Mouse (Mus musculus): ENCODE data around the gene Arl2bp.

The Arl2bp gene

GRCm38 (mm10) chr8:94666456-94667308 is at the start of gene Arl2bp:
TSS of gene Arl2bp (plus strand) at chr8:94666600.
- DNase-seq (ENCODE audit: low spot score): peak; percentile 82

- no peak for DNase-seq (ENCODE audit: low spot score)
Measured at GRCm38 (mm10) chr8:94624885-94625284, 41.5 kb upstream of the Arl2bp start.

DNA sequence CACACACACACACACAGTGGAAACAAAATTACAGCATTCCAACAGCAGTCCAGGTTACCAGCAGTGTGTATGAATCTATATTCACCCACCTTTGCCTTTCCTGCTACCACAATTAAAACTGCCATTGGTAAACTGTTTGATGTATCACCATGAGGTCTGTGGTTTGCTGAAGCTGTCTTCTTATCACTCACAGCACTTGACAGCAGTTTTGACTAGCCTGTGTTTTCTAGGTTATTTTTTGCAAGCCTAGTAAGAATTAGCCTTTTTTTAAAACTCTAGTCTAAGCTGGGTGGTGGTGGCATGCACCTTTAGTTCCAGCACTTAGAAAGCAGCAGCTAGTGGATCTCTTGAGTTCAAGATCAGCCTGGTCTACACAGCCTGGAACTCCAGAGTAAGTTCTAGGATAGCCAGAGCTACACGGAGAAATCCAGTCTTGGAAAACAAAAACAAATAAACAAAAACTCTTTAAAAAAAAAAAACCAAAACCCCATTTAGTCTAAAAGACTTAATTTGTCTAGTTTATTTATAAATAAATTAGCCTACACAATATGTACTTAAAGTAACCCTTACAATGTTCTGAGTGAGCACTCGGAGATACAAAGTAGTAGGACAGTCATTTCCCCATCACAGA is 32.7 kb upstream of the Arl2bp start:
- DNase-seq (ENCODE audit: low spot score): no peak

DNA sequence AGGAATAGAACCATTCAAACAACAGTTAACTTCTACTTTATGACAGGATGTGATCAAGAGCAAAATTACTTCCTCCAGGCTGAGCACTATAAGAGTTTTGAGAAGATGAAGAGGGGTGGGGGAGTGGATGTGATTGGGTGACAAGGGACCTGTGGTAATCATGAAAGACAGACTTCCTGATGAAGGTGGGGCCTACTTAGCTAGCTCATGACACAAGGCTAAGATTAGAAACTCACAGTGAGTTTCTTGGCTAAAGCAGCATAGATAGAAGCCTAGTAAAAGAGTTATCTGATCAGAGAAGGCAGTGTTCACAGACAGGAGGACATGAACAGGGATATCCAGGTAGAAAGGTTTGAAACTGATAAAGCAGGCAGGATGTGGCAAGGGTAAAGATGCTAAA is 32.2 kb upstream of the Arl2bp start:
- DNase-seq (ENCODE audit: low spot score): no peak

DNA sequence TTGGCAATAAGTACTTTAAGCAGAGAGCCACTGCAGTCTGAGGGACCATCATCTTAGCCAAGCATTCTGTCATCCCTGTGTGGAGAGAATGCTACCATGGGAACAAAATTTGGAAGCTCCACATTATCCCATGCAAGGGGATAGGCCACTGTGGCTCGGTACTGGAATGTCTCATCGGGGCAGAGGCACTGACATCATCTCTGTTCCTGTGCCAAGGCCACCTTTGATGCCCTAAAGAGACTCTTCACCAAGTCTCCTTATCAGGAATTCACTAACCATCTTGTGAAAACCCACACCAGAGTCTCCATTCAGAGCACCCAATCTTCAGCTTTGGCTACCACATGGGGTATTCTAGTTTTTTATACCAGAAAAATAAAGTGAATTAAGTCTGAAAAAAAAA is 25.2 kb upstream of the Arl2bp start:
- DNase-seq (ENCODE audit: low spot score): no peak

DNA sequence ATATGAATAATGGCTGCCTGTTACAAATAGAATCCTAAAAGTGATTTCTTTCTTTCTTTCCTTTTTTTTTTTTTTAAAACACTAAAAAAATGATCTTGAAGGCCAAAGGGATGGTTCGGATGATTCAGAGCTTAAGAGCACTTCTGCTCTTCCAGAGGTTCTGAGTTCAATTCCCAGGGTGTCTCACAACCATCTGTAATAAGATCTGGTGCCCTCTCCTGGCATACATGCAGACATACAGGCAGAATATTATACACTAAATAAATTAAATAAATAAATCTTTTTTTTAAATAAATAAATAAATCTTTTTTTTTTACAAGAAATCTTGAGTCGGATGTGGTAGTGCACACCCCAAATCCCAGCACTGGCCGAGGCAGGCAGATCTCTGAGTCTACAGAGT is 24.5 kb upstream of the Arl2bp start:
- no peak for DNase-seq (ENCODE audit: low spot score)

GRCm38 (mm10) chr8:94645202-94645601 is 21.2 kb upstream of the Arl2bp start:
- no peak for DNase-seq (ENCODE audit: low spot score)

- no peak for DNase-seq (ENCODE audit: low spot score)
Measured at GRCm38 (mm10) chr8:94646165-94646564, 20.2 kb upstream of the Arl2bp start.

DNA sequence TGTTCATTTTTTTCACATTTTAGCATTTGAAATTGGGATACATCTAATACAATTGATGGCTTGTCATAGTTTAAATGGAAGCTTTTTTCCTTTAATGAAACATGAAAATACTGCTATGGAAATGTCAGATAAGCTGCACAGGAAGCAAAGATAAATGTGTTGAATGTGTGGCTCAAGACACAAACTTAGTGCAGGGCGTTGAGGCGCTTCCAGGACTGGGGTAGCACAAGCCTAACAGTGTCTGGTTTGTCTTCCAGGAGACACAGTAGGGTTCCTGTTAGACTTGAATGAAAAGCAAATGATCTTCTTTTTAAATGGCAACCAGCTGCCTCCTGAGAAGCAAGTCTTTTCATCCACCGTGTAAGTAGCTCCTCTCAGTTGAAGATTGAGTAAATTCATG is 16.9 kb upstream of the Arl2bp start:
- DNase-seq (ENCODE audit: low spot score): no peak

DNA sequence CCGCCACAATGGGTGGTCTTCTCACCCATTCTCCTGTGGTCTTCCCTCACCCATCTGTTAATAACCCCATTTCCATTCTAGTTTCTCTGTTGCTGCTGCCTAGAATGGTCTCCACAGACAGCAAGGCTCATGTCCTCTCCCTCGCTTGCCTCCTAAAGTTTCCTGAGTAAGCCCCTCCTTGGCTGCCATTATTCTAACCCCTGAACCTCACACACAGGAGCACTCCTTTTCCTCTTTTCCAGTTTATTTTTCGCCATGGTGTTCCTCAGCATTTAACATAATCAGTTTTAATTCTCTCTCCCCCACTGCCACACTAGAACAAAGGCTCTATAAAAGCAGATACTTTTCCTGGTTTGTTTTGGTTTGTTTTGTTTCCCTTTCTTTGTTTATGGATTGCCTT is 13.4 kb upstream of the Arl2bp start:
- no peak for DNase-seq (ENCODE audit: low spot score)

GRCm38 (mm10) chr8:94654994-94655393 is 11.4 kb upstream of the Arl2bp start:
- DNase-seq (ENCODE audit: low spot score): no peak

DNA sequence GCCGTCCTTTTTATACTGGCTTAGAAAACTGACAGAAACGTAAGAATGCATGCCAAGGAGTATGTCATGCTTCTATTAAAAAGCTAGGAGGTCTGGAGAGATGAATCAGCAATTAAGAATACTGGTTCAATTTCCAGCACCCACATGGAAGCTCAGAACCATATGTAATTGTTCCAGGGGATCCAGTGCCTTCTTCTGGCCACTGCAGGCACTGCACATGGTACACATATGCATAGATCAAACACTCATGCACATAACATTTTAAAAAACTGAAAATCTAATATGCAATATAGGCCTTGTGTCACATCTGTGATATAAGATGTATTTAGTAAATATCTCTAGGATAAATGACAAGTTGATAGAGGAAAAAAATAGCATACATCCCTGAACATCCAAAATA is 8.4 kb upstream of the Arl2bp start:
- no peak for DNase-seq (ENCODE audit: low spot score)

DNA sequence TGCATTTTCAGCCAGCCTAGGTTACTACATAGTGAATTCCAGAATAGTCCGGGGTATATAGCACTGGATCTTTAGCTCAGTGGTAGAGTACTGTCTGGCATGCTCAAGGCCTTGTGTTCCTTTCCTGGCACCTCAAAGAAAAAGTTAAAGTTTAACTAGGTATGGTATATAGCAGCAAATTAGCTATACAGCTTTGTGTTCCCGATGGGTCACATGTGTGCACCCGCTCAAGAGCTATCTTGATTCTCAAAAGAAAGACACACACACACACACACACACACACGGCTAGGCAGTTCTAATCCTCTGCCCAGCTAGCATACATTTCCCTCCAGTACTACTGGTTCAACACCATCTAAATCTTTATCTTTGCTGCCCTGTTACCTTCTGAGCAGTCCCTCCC is 6.0 kb upstream of the Arl2bp start:
- DNase-seq (ENCODE audit: low spot score): no peak

DNA sequence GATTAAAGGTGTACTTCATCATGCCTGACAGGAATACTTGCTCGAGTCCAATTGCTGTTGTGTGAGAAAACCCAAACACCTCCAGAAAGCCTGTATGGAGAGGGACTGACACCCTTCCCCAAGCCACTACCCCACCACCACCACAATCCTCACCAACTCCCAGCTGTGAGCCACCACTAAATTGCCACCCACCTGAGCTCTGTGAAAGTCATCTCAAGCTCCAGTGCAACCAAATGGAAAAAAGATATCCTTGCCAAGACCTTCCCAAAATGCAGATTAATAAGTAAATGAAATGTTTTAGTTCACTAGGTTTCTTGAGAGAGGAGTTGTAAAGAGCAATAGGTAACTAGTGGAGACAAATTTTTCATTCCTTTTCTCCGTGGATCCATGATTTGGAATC is 1.7 kb upstream of the Arl2bp start:
- no peak for DNase-seq (ENCODE audit: low spot score)

GRCm38 (mm10) chr8:94674384-94674783 is 8.0 kb downstream of the Arl2bp start:
- DNase-seq (ENCODE audit: low spot score): no peak

DNA sequence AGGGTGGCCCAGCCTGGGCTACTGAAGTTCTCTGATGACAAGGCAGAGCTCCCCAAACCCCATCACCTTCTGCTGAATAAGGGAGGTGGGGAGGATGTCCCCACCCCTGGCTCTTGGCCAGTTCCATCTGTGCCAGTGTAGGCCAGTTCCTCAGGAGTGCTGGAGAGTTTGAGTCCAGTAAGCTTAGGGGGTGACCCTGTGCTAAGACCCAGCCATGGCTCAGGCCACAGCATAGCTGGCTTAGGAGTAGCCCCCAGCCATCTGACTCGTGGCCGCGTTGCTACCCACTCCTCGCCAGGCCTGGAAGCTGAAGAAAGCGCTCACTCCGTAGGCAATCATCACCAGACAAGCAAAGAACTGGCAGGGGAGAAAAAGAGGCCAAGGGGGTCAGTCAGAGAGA is 9.5 kb downstream of the Arl2bp start:
- no peak for DNase-seq (ENCODE audit: low spot score)

DNA sequence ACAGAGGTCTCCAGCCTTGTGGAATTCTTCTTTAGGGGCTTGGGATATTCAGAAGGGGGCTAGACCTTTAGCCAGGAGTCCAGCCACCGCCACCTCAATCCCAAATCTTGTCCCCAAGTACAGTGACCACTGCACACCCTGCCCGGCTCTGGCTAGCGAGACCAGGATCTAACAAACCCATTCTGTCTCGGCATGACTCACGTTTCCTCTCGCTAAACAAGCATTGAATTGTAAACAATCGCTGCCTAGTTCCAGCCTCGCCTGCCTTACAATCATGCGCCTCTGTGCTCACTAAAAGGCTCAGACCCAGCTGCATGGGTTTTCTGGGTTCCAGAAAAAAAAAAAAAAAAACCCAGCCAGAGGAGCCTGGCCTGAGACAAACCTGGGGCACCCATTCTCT is 12.2 kb downstream of the Arl2bp start:
- no peak for DNase-seq (ENCODE audit: low spot score)

GRCm38 (mm10) chr8:94680414-94680813 is 14.0 kb downstream of the Arl2bp start:
- DNase-seq (ENCODE audit: low spot score): no peak

GRCm38 (mm10) chr8:94682732-94683524 is 16.5 kb downstream of the Arl2bp start:
- no peak for DNase-seq (ENCODE audit: low spot score)

GRCm38 (mm10) chr8:94684287-94684686 is 17.9 kb downstream of the Arl2bp start:
- no peak for DNase-seq (ENCODE audit: low spot score)

DNA sequence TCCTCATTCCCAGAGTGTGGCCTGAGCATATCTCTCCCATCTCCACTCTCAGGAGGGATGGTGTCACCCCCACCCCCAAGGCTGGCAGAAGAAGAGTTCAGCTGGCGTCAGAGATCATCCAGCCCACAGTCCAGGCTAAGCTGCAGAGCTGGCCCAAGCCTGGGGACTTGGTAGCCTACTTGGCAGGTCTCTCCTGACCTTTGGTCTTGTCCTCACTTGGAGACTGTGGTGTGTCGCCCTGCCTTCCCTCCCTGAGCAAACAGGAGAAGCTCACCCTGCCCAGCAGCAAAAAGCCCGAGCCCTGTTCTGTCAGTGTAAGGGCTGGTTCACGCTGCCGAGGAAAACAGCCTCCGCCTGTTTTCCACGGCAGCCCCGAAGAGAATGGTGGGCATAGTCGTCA is 19.6 kb downstream of the Arl2bp start:
- DNase-seq (ENCODE audit: low spot score): no peak

DNA sequence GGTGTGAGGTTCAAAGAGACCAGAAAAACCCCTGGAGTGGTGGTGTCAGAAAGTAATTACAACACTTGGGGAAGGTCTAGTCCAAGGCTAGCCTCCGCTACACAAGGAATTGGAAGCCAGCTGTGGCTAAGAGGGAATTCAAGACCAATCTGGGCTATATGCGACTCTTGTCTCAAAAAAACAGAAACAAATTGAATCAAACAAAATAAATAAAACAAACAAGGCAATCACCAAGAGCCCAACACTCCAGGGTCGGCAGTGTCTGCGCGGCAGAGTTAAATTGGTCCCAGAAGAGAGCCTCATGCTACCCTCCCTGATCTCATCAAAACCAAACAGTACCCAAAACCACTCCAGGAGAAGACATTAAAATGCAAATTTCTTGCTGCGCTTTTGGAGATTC is 28.3 kb downstream of the Arl2bp start:
- DNase-seq (ENCODE audit: low spot score): no peak

Data from ovary, postnatal 10 days (tissue).